Mouse (Mus musculus) mouse embryonic stem cell (cell line): ENCODE measurements around the gene Igfbp1.

ENCODE experiments used
- in situ Hi-C, 2 experiments: fragments of 300-500 bp; cut with MboI; formaldehyde crosslinking; loops; 1 replicate in 1 of 2; 3 replicates in 1 of 2; pipeline ENCODE4 v1.14.3; 2019 to 2020; ENCODE audit warnings: low sequenced_read_pairs in 2 of 2, low pct_unique_long_range_greater_than_20kb in 1 of 2, mixed read lengths in 1 of 2; ENCODE audit not compliant: unreplicated experiment in 1 of 2

Gene Igfbp1

DNA sequence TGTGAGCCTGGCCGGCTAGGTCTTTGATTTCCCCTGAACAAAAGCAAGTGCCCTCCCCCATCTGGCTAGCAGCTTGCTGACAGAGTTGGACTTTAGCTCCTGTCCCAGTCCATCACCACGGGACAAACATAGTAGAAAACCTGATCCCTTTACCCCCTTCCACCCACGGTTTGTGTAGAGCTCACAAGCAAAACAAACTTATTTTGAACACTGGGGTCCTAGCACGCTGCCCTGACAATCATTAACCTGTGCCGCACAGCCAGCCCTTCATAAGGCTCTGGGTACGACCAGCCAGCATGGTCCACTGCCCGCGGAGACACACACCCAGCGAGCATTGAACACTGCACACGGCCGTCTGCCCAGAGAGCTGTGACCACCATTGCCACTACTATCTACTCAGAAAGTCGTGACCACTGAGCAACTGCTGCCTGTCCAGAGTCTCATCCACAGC lies at the start of gene Igfbp1:
Gene Igfbp1 (plus strand): TSS at position 292 of the 451 bp plus-strand sequence.
- in situ Hi-C loops = no loop called here

DNA sequence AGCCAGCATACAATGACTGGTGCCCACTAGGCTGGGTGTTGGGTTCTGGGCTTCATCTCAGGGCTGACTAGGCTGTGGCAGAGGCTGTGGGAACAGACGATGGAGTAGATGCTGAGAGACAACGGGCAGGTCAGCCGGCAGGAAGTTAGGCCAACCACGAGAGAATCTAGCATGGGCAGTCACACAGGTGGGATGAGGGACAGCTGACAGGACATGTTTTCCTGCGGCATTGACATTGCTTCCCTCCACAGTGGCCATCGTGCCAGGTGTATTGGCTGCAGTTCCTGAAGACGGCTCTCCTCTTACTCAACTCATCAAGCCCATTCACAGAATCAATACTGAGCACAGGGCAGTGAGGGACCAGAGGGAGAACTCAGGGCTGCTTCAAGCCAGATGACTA lies 49.6 kb upstream of the Igfbp1 start:
- in situ Hi-C loops = no loop called here

DNA sequence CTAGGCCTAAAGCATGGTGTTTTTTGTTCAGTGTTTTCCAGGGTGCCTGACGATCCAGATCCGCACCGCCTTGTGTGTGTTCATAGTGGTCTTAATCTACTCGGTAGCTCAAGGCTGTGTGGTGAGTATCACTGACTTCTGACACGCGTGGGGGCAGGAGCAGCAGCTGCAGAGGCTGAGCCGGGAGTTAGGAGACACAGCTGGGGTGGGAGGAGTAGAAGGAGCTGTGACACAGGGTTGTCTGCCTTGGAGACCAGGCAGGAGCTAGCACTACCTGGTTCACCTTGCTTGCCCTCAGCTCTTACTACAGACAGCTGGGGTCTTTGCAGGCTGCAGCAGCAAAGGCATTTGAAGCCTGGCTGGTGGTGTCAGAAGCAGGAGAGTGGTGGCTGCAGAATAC lies 48.1 kb upstream of the Igfbp1 start:
- in situ Hi-C loops = no loop called here

DNA sequence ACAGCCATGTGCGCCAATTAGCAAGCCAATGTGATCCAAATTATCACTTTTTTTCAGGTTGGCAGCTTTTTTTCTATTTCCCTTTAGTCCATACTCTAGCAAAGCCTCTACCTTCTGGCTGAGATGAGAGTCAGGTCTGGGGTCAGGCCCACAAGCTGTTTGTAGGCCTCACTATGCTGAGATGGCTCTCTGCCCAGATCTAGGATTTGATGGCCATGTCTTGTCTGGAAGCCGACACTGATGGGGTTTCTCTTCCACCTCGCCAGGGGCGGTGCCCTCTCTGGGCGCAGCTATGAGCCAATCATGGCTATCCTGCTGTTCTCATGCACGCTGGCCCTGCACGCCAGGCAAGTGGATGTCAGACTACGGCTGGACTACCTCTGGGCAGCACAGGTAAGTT lies 47.1 kb upstream of the Igfbp1 start:
- in situ Hi-C loops = loop anchor here (10.0 kb wide), 2 partner anchors 486 to 496 kb away; partner anchors contain the start of gene Ramp3 (in 1 of the 2)

DNA sequence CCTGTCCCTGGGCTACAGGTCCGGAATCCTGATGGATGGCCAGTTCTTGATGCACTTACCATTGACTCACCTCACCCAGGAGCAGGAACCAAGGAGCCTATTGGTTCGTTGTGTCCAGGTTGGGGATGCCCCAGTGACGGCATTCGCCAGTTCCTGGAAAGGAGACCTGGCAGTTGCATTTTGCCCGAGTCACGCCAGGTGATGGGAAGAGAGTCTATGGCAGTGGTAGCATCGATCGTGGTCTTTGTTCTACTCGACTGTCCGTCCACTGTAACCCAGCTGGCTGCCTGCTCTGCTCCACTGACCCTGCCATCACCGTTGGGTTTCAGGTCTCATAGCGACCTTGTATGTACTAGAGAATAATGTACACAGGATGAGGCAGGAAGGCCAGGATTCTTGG lies 45.2 kb upstream of the Igfbp1 start:
- in situ Hi-C loops = loop anchor here (10.0 kb wide), 2 partner anchors 488 to 498 kb away; partner anchors contain the start of gene Ramp3 (in 1 of the 2)

DNA sequence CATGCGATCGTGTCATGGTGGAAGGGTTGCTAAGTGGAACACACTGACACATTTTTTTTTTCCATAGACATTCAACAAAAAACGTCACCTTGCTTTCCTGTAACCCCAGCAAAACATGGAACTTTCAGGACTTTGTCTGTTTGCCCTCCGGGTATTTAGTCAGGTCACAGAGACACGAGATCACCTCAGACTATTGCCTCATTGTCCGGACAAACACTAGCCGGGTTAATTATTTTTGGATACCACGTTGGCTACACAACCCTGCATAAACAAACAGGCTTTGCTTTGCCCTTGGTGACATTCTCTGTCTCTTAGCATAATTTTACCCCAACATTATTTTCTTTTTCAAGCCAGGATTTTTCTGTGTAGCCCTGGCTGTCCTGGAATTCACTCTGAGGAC lies 44.5 kb upstream of the Igfbp1 start:
- in situ Hi-C loops = loop anchor here (10.0 kb wide), 2 partner anchors 488 to 498 kb away; partner anchors contain the start of gene Ramp3 (in 1 of the 2)

DNA sequence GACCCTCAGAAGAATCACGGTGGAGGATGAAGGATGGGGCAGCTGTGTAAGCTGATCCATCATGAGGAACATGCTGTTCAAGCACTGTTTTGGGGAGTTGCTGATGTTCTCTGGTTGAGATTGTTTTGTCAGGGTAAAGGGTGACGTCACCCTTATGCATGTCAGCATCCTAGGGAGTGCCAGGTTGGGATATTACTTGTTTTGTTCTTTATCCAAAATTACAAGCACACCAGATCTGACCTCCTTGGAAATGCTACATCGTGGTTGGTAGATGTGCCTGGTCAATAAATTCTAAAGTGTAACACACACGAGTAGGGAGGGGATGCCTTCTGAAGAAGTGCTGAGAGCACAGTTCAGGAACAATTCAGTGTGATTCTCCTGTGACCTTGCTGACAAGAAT lies 41.2 kb upstream of the Igfbp1 start:
- in situ Hi-C loops = loop anchor here (10.0 kb wide), 2 partner anchors 492 to 502 kb away; partner anchors contain the start of gene Ramp3 (in 1 of the 2)

DNA sequence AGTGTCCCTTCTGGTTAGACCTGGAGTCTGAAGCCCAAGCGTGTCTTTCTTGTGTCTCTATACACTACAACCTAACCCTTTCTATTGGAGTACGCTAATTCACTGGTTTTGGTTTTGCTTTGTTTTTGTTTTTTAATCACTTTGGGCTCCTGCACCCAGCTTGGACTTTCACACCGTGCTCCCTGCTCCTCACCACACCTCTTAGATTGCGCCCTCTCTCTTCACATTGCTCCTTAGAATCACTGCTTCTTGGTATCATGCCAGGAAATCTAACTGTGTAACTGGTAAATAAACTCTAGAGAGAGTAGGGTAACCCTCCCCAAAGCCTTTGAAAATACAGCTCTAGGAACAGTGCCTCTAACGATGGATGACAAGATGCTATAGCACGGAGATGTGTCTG lies 39.4 kb upstream of the Igfbp1 start:
- in situ Hi-C loops = loop anchor here (10.0 kb wide), 2 partner anchors 493 to 503 kb away; partner anchors contain the start of gene Ramp3 (in 1 of the 2)

DNA sequence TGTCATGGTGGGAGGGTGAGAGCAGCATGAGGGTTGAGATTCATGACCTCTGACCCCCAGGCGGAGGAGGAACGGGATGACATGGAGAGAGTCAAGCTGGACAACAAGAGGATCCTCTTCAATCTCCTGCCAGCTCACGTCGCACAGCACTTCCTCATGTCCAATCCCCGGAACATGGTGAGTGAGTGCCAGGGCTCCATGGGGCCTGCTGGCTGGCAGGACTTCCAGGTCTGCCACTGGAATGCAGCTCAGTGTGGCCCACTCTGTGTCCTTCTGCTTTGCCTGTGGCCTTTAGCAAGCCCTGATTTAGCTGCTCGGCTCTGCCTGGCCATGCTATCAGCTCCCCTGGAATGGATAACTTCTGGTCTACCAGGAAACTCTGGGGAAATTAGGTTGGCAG lies 37.4 kb upstream of the Igfbp1 start:
- in situ Hi-C loops = no loop called here

DNA sequence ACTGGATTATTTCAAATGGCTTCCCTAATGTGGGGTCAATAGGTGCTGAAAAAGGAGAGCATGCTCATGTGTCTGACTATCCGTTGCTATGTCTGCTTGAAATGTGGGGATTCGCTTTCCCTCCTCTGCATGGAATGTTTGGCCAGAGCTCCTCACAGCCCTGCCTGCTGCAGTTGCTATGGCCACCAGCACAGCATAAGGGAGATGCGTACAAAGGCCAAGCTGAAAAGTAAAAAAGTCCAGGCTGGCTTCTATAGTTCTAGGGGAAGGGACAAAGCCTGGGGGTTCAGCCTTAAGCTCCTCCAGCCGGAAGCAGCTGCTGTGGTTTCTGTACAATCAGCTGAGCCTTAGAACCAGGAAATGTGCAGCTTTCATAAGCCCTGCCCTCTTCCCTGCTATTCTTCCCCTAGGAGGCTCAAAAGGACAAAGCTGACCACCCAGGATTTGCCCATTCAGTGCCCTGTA lies 36.9 kb upstream of the Igfbp1 start:
- in situ Hi-C loops = no loop called here

DNA sequence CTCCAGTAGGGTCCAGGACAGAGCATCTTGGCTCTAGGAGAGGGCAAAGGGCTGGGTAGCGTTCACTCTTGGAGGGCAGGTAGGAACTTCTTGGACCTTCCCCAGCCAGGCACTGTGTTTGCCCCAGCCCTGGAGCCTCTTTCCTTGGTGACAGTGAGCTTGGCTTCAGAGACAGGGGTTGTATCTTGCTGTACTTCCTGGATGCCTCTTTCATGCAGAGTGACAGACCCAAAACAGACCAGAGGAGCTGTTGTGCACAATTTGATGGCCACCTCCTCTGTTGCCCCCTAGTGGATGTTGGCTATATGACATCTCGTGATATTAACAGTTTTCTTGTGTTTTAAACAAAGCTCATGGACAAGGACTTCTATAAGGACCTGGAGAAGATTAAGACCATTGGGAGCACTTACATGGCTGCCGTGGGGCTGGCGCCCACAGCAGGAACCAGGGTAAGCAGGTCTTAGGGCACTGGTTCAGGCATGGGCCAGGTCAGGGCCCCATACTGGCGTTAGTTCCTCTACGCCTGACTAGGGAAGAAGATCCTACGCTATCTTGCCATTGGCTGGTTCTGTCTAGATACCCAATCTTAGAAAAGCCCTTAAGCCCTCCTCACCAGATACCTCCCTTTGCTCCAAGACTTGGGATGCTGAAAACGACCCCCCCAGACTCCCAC lies 35.9 kb upstream of the Igfbp1 start:
- in situ Hi-C loops = no loop called here

DNA sequence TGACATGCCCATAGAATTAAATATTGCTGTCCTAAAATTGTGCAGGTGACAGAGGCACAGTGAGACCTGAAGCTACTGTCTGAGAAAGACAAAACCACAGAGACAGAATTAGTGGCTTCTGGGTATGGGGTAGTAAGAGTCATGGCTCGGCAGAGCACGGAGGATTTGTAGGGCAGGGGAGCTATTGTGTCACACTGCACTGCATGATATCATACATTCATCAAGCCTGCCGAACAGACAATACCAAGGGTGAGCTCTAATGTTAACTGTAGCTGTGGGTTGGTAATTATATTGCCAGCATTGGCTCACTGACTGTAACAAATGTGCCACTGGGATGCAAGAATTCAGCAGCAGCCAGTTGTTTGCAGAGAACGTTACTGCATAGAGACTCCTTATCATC lies 33.2 kb upstream of the Igfbp1 start:
- in situ Hi-C loops = no loop called here

DNA sequence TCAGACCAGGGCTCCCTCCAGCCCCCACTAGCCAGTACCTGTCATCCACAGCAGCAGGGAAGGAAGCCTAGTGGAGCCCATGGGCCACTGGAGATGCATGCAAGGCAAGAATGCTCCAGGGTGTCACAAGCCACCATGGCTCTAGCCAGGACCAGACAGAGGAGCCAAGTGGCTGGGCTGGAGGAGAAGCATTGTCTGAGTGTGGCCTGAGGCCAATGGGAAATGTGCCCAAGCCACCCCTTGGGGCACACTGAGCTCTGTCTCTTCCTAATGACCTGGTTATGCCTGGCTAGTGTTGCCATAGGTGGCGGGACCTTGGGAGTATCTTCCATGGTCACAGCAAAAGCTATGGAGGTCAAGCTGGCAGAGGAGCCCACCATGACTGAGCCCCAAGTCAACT lies 27.9 kb upstream of the Igfbp1 start:
- in situ Hi-C loops = no loop called here

DNA sequence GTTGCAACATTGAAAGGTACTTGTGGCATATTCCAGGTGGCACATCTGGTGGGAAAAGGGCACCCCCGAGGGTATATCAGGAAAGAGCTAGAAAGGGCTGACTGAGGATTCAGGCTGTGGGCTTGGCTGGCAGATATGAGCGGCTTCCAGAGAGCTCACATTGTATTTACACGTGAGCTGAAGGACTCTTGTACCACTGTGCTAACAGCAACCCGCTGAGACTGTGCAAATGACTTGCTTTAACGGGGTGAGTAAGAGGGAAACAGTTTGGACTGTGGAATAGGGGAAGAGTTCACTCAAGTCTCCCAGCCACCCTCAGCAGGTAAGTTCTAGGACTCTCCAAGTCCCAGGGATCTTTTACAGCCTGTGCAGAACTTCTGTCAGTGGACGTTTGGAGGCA lies 23.9 kb upstream of the Igfbp1 start:
- in situ Hi-C loops = no loop called here

DNA sequence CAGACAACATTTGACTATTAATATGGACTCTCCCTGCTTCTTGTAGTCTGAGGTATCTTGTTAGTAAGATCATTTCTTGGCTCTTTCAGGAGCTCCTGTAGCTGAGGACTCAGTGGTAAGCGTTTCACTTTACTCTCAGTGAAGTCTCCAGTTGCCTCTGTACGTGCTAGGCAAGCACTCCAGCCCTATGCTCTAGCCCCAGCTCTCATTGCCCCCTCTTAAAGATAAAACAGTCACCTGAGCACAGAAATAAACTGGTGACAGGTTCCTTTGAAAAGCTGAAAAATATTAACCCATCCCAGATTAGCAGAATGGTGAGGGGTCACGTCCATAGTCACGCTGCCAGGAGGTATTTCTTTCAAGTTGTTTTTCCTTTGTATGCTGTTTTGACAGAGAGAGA lies 18.9 kb upstream of the Igfbp1 start:
- in situ Hi-C loops = no loop called here

DNA sequence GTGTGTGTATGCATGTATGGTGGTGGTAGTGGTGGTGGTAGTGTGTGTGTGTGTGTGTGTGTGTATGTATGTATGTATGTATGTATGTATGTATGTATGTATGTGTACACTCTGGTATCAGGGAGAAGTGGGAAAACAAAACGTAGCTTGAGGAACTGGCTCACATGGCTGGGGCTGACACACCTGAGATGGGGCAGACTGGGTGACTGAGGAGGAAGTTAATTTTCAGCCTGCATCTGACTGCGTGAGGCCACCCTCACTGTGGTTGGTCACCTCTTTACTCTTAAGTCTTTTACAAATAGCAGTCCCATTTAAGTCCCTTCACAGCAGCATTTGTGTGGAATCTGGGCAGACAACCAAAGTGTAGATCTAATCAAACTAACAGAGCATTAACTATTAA lies 18.3 kb upstream of the Igfbp1 start:
- in situ Hi-C loops = no loop called here

DNA sequence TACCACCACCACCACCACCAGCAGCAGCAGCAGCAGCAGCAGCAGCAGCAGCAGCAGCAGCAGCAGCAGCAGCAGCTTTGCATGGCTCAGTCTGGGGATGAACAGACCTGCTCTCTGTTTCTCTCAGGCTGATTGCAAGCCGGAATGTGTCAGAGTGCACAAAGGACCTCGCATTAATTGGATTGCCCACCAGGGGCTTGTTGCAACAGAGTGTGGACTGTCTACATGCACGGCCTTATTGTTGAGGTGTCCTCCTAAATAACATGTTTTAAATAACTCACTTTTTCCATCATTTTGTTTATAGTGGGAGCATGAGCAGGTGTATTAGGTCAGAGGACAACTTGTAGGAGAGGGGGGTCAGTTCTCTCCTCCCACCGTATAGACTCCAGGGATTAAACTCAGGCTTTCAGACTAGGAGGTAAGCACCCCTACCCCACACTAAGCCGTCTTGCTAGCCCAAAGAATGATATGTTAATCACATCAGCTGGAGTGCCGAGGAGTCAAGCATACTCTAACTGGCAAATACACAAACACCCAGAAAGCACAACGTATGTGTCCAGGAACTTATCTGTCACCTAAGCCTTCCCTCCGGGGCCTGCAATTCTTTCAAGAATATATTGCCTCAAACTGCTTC lies 15.1 kb upstream of the Igfbp1 start:
- in situ Hi-C loops = no loop called here

DNA sequence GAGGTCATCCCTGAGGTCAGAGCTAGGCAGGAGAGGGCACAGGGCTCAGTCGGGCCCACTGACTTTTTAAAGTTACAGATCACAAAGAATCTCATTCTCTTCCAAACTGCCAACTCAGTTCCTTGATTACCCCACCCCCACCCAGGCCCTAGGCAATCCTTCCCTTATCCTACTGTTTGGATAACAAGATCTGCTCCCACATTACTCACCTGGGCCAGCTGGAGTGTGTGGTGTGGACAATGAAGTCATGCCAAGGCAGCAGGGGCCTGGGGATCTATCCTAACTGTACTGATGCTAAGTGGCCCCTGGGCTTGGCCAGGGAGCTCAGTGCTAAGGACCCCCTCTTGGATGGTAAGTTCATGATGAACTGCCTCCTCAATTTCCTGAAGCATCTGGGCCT lies 13.2 kb upstream of the Igfbp1 start:
- in situ Hi-C loops = no loop called here

DNA sequence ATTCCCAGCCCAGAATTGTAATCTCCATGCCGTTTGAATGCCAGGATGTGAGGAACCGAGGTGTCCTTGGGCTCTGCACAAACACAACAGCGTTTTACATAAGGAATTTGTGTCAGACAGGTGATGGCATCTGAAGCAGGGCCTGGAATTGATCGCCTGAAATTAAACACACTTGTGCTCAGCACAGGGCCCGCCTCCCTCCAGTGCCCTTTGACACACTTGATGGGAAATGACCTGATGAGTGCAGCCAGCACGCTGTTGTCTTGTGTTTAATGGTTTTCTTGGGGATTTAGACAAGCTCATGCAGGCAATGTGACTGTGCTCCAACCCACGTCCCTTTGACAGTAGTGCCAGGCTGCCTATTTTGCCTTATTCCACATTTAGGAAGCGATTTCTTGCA lies 10.1 kb upstream of the Igfbp1 start:
- in situ Hi-C loops = no loop called here

DNA sequence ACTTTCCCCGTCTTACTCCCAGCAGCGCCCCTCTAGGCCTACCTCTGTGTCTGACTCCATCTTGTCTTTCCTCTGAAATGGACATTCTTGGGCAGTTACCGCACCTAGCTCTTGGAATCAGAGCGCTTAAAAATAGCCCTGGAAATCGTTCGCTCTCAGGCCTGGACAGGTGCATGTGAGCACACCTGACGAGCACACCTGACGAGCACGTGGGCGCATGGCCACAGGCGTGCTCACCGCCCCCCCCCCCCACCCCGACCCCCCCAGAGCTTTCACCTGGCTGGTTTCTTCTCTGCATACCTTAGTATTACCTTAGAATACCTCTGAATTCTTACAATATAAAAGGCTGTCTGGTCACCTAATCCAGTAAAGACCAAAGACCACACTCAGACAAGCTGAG lies 9.1 kb upstream of the Igfbp1 start, which contains the start of gene Gm11985:
Gene Gm11985 (minus strand): TSS at position 101 of the 400 bp plus-strand sequence.
- in situ Hi-C loops = no loop called here
